Mouse (Mus musculus) CD4-positive helper T cell, adult 2 months (primary cell): ENCODE results near the gene Plekhh2.

Experiments used
- DNase-seq: peaks from one replicate; pipeline ENCODE4 v3.0.0-alpha.2; 2012; ENCODE audit warnings: low read depth, missing footprints, low spot score

Gene Plekhh2

GRCm38 (mm10) chr17:84641893-84642292 lies 130.2 kb downstream of the Plekhh2 start:
- DNase-seq = peak; percentile 24

GRCm38 (mm10) chr17:84642324-84642723 lies 130.6 kb downstream of the Plekhh2 start:
- DNase-seq = no peak

- DNase-seq = no peak
Observed at GRCm38 (mm10) chr17:84644292-84645050, 132.8 kb downstream of the Plekhh2 start.

DNA sequence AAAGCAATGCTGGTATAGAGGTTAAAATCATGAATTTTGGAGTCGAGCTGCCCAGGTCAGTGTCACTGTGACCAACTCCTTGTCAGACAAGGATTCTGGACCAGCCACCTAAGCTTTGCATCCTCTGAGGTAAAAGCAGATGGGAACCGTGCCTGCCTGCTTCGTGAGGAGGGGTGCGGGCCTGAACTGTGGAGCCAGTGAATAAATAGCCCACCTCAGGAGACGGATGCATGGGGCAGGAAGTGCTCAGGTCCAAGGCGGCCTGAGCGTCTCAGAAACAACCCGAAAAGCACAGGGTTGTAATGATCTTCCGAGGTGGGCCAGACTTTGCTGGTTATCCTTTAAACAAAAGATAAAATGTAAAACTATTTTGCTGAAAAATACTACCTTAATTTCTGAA lies 133.4 kb downstream of the Plekhh2 start:
- DNase-seq = no peak

GRCm38 (mm10) chr17:84645894-84646293 lies 134.2 kb downstream of the Plekhh2 start:
- no peak for DNase-seq

GRCm38 (mm10) chr17:84646477-84646876 lies 134.8 kb downstream of the Plekhh2 start:
- DNase-seq = no peak

DNA sequence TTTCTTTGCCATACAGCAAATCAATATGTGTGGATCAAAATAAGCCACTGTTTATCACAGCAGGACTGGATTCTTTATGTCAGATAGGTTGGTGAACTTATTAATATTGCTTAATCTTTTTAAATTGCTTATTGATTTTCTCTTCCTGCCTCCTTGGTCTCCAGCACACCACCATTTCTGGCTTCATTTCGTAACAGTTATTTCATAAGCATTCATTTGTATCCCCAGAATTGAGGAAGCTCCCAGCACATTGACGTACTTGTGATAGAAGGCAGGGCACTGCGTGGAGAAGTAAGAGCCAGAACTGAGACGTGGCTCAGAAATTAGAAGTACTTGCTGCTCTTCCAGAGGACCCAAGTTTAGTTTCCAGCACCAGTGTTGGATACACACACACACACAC lies 135.9 kb downstream of the Plekhh2 start:
- DNase-seq = no peak

DNA sequence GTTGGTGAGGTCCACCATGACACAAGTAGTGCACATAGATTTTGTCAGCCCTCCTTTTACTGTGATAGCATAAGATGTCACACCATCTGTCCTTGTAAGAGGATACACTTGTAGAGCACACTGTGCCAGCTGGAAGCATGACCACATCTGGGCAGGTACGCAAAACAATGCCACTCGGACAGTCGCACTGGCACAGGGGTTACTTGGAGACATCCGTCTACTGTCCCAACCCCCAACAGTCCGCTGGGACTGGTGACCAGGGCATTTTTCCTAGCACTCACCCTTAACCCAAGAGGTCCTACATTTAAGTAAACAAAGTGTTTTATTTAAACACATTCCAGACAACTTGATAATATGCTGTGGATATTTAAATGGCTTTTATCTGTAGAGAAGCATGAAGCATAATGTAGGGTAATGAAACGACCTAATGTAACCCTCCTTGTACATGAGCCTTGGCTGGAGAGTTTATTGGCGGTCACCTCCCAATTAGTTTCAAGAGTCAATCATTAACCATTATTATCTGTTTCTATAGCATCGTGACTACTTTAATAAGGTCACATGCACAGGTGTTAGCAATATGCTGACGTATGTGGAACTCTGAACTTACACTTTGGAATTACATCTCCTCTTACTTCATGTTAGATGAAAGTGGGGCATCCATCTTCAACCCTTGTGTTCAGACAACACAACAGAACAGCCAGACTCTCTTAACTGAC lies 138.8 kb downstream of the Plekhh2 start:
- DNase-seq = no peak

- no peak for DNase-seq
Observed at GRCm38 (mm10) chr17:84653544-84653943, 141.8 kb downstream of the Plekhh2 start.

DNA sequence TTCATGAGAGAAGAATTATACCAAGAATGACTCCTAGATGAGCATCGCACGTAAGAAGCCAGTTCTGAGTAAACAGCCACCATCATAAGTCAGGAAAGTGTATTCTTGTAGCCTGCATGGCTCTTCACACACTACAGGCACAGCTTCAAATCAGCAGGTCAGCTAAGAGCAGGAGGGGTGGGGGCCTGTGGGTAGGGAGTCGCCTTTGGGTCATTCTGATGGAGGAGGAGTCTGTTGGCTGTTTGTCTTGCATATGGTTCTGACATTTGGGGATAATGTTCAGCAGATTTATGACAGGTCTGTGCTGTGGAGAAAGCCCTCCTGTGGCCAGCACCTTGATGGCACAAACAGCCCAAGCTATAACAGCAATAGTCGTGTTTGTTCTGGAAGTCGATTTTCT lies 144.5 kb downstream of the Plekhh2 start:
- DNase-seq = no peak

DNA sequence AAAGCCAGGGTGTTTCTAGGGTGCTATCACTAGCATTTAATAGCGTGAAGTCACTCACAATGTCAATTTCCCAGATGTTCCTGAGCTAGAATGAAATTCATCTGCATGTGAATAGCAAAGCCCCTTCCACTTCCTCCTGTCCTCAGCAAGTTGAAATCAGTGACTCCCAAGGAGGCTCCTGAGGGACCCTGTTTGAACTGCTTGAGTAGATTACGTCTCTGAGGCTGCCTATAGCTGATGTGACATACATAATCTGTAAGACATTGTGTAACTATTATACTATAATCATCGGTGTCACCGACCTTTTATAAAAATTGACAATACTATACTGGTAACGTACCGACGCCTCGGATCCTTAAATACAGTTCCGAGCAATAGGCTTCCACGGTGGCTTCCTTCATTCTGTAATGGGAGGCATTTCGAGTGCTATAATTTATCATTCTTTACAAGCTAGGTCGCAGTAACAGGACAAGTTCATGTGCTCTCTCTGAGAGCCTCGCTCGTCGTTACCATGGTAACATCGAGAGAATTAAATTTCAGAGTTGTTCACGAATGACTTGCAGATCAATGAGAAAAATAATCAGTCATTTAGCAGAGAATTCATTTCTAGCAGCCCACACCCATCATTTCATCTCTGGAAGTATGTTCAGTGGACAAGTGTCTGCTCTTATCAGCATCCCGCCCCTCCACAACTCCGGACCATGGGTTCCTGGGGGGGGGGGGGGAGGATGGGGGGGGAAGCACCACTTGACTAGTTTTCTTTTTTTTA lies 145.1 kb downstream of the Plekhh2 start:
- DNase-seq = no peak

- DNase-seq = no peak
Observed at GRCm38 (mm10) chr17:84657422-84657732, 145.7 kb downstream of the Plekhh2 start.

GRCm38 (mm10) chr17:84657782-84658181 lies 146.1 kb downstream of the Plekhh2 start:
- no peak for DNase-seq

GRCm38 (mm10) chr17:84658195-84658594 lies 146.5 kb downstream of the Plekhh2 start:
- no peak for DNase-seq

- no peak for DNase-seq
Observed at GRCm38 (mm10) chr17:84658951-84659350, 147.3 kb downstream of the Plekhh2 start.

DNA sequence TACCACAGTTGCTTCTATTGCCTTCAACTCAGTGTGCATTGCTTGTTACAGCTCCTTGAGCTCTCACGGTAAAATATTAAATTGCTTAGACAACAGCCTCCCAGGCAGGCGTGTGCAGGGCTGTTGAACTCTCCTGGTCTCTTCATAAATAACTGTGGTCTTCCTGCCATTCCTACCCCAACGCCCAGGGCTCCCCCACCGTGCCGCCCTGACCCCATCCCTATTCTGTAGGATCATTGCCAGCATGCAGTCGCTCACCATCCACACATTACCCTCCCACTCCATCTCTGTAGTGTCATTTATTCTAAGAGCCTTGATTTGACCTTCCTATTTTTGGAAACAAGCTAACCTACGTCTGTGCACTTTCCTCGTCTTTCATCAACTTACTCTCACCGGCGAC lies 153.4 kb downstream of the Plekhh2 start:
- no peak for DNase-seq

DNA sequence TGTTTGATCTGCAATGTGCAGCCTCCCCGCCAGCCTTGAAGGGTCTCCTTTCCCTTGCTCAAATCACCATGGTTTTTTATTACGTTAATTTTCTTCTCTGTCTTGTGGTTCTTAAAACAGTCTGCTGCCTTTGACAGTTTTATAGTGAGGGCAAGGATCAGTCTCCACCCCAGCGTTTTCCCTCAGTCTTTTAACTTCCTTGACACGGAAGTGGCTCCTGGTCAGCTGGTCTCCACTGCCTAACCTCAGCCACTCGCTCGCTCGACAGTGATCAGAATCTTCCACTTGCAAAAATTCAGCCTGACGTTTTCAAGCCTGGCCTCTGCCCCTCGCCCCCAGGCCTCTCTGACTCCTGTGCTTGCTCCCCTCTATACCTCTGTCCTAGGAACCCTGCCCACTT lies 154.0 kb downstream of the Plekhh2 start:
- DNase-seq = no peak

- no peak for DNase-seq
Observed at GRCm38 (mm10) chr17:84667848-84668247, 156.2 kb downstream of the Plekhh2 start.
